Mouse (Mus musculus): ENCODE data around the gene Acad11. TPM values are rescaled to one million over a fixed set of nuclear protein-coding genes. Genes with fewer than 3 reads are reported as not detected.

The Acad11 gene
- polyA plus RNA-seq, 2 experiments: 13.5 to 16.3 TPM

GRCm38 (mm10) chr9:104079379-104079778 is 16.2 kb downstream of the Acad11 start:
- Histone ChIP-seq H3K27ac (no peak overlapping the region), H3K4me3 (ENCODE audit: insufficient read depth in 1 of 2, low read depth in 2 of 2, low read length in 2 of 2) (no peak overlapping the region), H3K36me3 (replicated peaks; ENCODE audit: control insufficient read depth, insufficient read depth, low read depth) (no peaks in the 10 kb centered on the region; the same call in 1 of the 2 replicates), H3K9me3 (ENCODE audit: control insufficient read depth, low read length) (no peaks in the 10 kb centered on the region), H3K27me3 (ENCODE audit: control insufficient read depth, insufficient read depth, low read length) (no peaks in the 10 kb centered on the region), H3K9ac (replicated peaks) (no peak overlapping the region), H3K4me1 (replicated peaks; ENCODE audit: control insufficient read depth in 2 of 2, insufficient read depth in 2 of 2, low read length in 1 of 2) (no peaks in the 10 kb centered on the region), H3K4me2 (ENCODE audit: low read depth) (no peak overlapping the region)
- TF ChIP-seq CTCF (IDR thresholded peaks at IDR 0.05; ENCODE audit: low read depth): peak; percentile 82
- TF ChIP-seq EP300 (IDR thresholded peaks at IDR 0.05; ENCODE audit: low read depth): no peak
- no peak for ATAC-seq (ENCODE audit: insufficient read depth)
- DNase-seq (ENCODE audit: low read depth in 3 of 3, low spot score in 3 of 3): peak in 1 of 3 experiments; percentile 28
- 47% methylated on average over 5 of the region's 5 CpGs for WGBS (ENCODE audit: insufficient replicate concordance)

GRCm38 (mm10) chr9:104080038-104080437 is 16.9 kb downstream of the Acad11 start:
- no peak overlapping the region for H3K4me2 ChIP-seq (ENCODE audit: low read depth)
- WGBS (ENCODE audit: insufficient replicate concordance): 63% methylated on average over 3 of the region's 3 CpGs
- DNase-seq (ENCODE audit: low read depth in 3 of 3, low spot score in 3 of 3) (no peak), ATAC-seq (ENCODE audit: insufficient read depth) (no peak)
- TF ChIP-seq CTCF (IDR thresholded peaks at IDR 0.05; ENCODE audit: low read depth): no peak
- TF ChIP-seq EP300 (IDR thresholded peaks at IDR 0.05; ENCODE audit: low read depth): no peak
- H3K27ac ChIP-seq: no peak overlapping the region
- no peaks in the 10 kb centered on the region for H3K27me3 ChIP-seq (ENCODE audit: control insufficient read depth, insufficient read depth, low read length)
- H3K9me3 ChIP-seq (ENCODE audit: control insufficient read depth, low read length): no peaks in the 10 kb centered on the region
- no peaks in the 10 kb centered on the region; the same call in 1 of the 2 replicates for H3K36me3 ChIP-seq (replicated peaks; ENCODE audit: control insufficient read depth, insufficient read depth, low read depth)
- no peak overlapping the region for H3K9ac ChIP-seq (replicated peaks)
- no peak overlapping the region for H3K4me3 ChIP-seq (ENCODE audit: insufficient read depth in 1 of 2, low read depth in 2 of 2, low read length in 2 of 2)
- no peaks in the 10 kb centered on the region for H3K4me1 ChIP-seq (replicated peaks; ENCODE audit: control insufficient read depth in 2 of 2, insufficient read depth in 2 of 2, low read length in 1 of 2)

- DNase-seq (ENCODE audit: low read depth in 3 of 3, low spot score in 3 of 3): no peak
- Histone ChIP-seq H3K27me3 (ENCODE audit: control insufficient read depth, insufficient read depth, low read length) (no peaks in the 10 kb centered on the region), H3K4me3 (ENCODE audit: insufficient read depth in 1 of 2, low read depth in 2 of 2, low read length in 2 of 2) (no peak overlapping the region), H3K9ac (replicated peaks) (no peak overlapping the region), H3K36me3 (replicated peaks; ENCODE audit: control insufficient read depth, insufficient read depth, low read depth) (no peaks in the 10 kb centered on the region; the same call in 1 of the 2 replicates), H3K4me1 (replicated peaks; ENCODE audit: control insufficient read depth in 2 of 2, insufficient read depth in 2 of 2, low read length in 1 of 2) (no peaks in the 10 kb centered on the region), H3K4me2 (ENCODE audit: low read depth) (no peak overlapping the region), H3K27ac (no peak overlapping the region), H3K9me3 (ENCODE audit: control insufficient read depth, low read length) (no peaks in the 10 kb centered on the region)
- no peak for ATAC-seq (ENCODE audit: insufficient read depth)
- 63% methylated on average over 4 of the region's 4 CpGs for WGBS (ENCODE audit: insufficient replicate concordance)
- TF ChIP-seq EP300 (IDR thresholded peaks at IDR 0.05; ENCODE audit: low read depth) (no peak), CTCF (IDR thresholded peaks at IDR 0.05; ENCODE audit: low read depth) (no peak)
Measured at GRCm38 (mm10) chr9:104085730-104086429, 22.7 kb downstream of the Acad11 start.

- no peak overlapping the region for H3K27ac ChIP-seq
- no peak overlapping the region for H3K9ac ChIP-seq (replicated peaks)
- H3K4me1 ChIP-seq (replicated peaks; ENCODE audit: control insufficient read depth in 2 of 2, insufficient read depth in 2 of 2, low read length in 1 of 2): no peaks in the 10 kb centered on the region
- H3K4me3 ChIP-seq (ENCODE audit: insufficient read depth in 1 of 2, low read depth in 2 of 2, low read length in 2 of 2): no peak overlapping the region
- H3K27me3 ChIP-seq (ENCODE audit: control insufficient read depth, insufficient read depth, low read length): no peaks in the 10 kb centered on the region
- H3K9me3 ChIP-seq (ENCODE audit: control insufficient read depth, low read length): no peaks in the 10 kb centered on the region
- whole genome bisulfite sequencing (ENCODE audit: insufficient replicate concordance): 58% methylated on average over 8 of the region's 8 CpGs
- DNase-seq (ENCODE audit: low read depth in 3 of 3, low spot score in 3 of 3) (no peak), ATAC-seq (ENCODE audit: insufficient read depth) (no peak)
- TF ChIP-seq EP300 (IDR thresholded peaks at IDR 0.05; ENCODE audit: low read depth) (no peak), CTCF (IDR thresholded peaks at IDR 0.05; ENCODE audit: low read depth) (no peak)
- no peak overlapping the region for H3K4me2 ChIP-seq (ENCODE audit: low read depth)
- no peaks in the 10 kb centered on the region; the same call in 1 of the 2 replicates for H3K36me3 ChIP-seq (replicated peaks; ENCODE audit: control insufficient read depth, insufficient read depth, low read depth)
Measured at GRCm38 (mm10) chr9:104088555-104088954, 25.4 kb downstream of the Acad11 start.

- DNase-seq (ENCODE audit: low read depth in 3 of 3, low spot score in 3 of 3) (no peak), ATAC-seq (ENCODE audit: insufficient read depth) (no peak)
- WGBS (ENCODE audit: insufficient replicate concordance): 81% methylated on average over 5 of the region's 5 CpGs
- Histone ChIP-seq H3K9ac (replicated peaks) (no peak overlapping the region), H3K27me3 (ENCODE audit: control insufficient read depth, insufficient read depth, low read length) (no peaks in the 10 kb centered on the region), H3K4me3 (ENCODE audit: insufficient read depth in 1 of 2, low read depth in 2 of 2, low read length in 2 of 2) (no peak overlapping the region), H3K36me3 (replicated peaks; ENCODE audit: control insufficient read depth, insufficient read depth, low read depth) (no peaks in the 10 kb centered on the region), H3K9me3 (ENCODE audit: control insufficient read depth, low read length) (no peaks in the 10 kb centered on the region), H3K4me1 (replicated peaks; ENCODE audit: control insufficient read depth in 2 of 2, insufficient read depth in 2 of 2, low read length in 1 of 2) (no peaks in the 10 kb centered on the region), H3K27ac (no peak overlapping the region), H3K4me2 (ENCODE audit: low read depth) (no peak overlapping the region)
- TF ChIP-seq EP300 (IDR thresholded peaks at IDR 0.05; ENCODE audit: low read depth) (no peak), CTCF (IDR thresholded peaks at IDR 0.05; ENCODE audit: low read depth) (no peak)
Measured at GRCm38 (mm10) chr9:104092945-104093344, 29.8 kb downstream of the Acad11 start.

All from liver, embryonic 14.5 days (tissue).